Mouse (Mus musculus) heart, embryonic 12.5 days (tissue): ENCODE results near the gene Ak1. TPM values are rescaled to one million over a fixed set of nuclear protein-coding genes. Genes with fewer than 3 reads are reported as not detected.
A peak's percentile ranks its signal among the peaks of the same experiment; 100 is the strongest.

ENCODE experiments used
- ATAC-seq: fragments of 200-750 bp; cut with Nextera tagmentation; 2 replicates; pipeline ENCODE4 v1.8.0; 2017; ENCODE audit warnings: moderate TSS enrichment, moderate library complexity; ENCODE audit not compliant: insufficient number of reproducible peaks, low FRiP score
- H3K27ac ChIP-seq: fragments of 300-500 bp; sonication (generic); 2 replicates; pipeline ENCODE4 v1.5.1; 2016; ENCODE audit warnings: mild to moderate bottlenecking, moderate library complexity; ENCODE audit not compliant: poor library complexity, severe bottlenecking
- H3K27me3 ChIP-seq: fragments of 300-500 bp; sonication (generic); replicated peaks from 2 replicates; pipeline ENCODE4 v1.6.1; 2016; ENCODE audit warnings: mild to moderate bottlenecking, moderate library complexity
- H3K36me3 ChIP-seq: fragments of 300-500 bp; sonication (generic); 2 replicates; pipeline ENCODE4 v1.6.1; 2016; ENCODE audit warnings: mild to moderate bottlenecking, moderate library complexity
- H3K4me1 ChIP-seq: fragments of 300-500 bp; sonication (generic); replicated peaks from 2 replicates; pipeline ENCODE4 v1.6.1; 2016; ENCODE audit warnings: mild to moderate bottlenecking
- H3K4me2 ChIP-seq: fragments of 300-500 bp; sonication (generic); 2 replicates; pipeline ENCODE4 v1.6.1; 2016; ENCODE audit warnings: mild to moderate bottlenecking, moderate library complexity
- H3K4me3 ChIP-seq: fragments of 300-500 bp; sonication (generic); 2 replicates; pipeline ENCODE4 v1.5.1; 2016; ENCODE audit warnings: mild to moderate bottlenecking
- H3K9ac ChIP-seq: fragments of 300-500 bp; sonication (generic); 2 replicates; pipeline ENCODE4 v1.6.1; 2016; ENCODE audit warnings: mild to moderate bottlenecking, moderate library complexity
- H3K9me3 ChIP-seq: fragments of 300-500 bp; sonication (generic); replicated peaks from 2 replicates; pipeline ENCODE4 v1.6.1; 2016; ENCODE audit warnings: mild to moderate bottlenecking, moderate library complexity
- WGBS: fragments of 180-500 bp; shearing (Covaris S2); methylation state at CpG from one replicate; pipeline ENCODE4 v1.1.7; 2016; 5-methylcytosine and 5-hydroxymethylcytosine counted together
- polyA plus RNA-seq: library from polyadenylated mRNA; unstranded; fragments of >200 nt; fragmentation: Nextera tagmentation; extraction: Ambion mirVana; gene quantifications from 2 replicates; pipeline ENCODE4 v1.2.1, GENCODE M21; 2016

Ak1 gene
- 285 and 294 TPM in 2 replicates for polyA plus RNA-seq

- Histone ChIP-seq H3K4me1 (peaks cover 75% of the 10 kb centered on the region), H3K4me3 (peak within 1 kb of the TSS; percentile 17), H3K27me3 (no peaks in the 10 kb centered on the region), H3K36me3 (peaks cover 27% of the 10 kb centered on the region), H3K27ac (peak within 1 kb of the TSS; percentile 99), H3K9me3 (peaks cover 3% of the 10 kb centered on the region; the same call in 1 of the 2 replicates), H3K9ac (peak within 1 kb of the TSS; percentile 68), H3K4me2 (peak within 1 kb of the TSS; percentile 56)
- ATAC-seq, result no peak; the same call in 1 of the 2 replicates
- 4% methylated on average over 7 of the region's 7 CpGs for WGBS
Observed at GRCm38 (mm10) chr2:32621517-32621859, at the start of gene Ak1. TSS of gene Ak1 (plus strand) at chr2:32621758.

DNA sequence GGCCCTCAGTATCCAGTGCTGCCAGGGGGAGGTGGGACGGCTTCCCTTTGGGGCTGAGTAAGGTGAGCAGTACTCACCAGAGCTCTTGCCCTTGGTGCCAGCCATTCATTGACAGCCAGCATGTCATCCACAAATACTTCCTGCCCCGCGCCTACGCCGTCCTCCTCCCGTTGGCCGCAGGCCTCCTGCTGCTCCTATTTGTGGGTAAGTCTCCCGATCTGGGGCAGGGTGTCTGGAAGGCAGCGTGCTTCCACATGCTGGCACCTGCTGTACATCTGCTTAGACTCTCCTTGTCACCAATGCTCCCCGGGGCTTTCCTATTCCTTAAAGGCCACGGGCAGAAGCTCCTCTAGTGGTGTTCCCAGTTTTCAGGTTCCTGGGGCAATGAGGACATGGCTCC lies 49.4 kb upstream of the Ak1 start:
- H3K9me3 ChIP-seq, result no peaks in the 10 kb centered on the region
- no peak overlapping the region for H3K9ac ChIP-seq
- peaks cover 16% of the 10 kb centered on the region for H3K27me3 ChIP-seq
- ATAC-seq, result no peak
- peaks cover 22% of the 10 kb centered on the region for H3K4me1 ChIP-seq
- no peak overlapping the region for H3K4me3 ChIP-seq
- H3K27ac ChIP-seq, result no peak overlapping the region
- H3K4me2 ChIP-seq, result 0 out of 2 replicates have a peak overlapping the region, but pooled peaks have one; percentile 88
- H3K36me3 ChIP-seq, result peaks cover 25% of the 10 kb centered on the region
- WGBS, result 86% methylated on average over 11 of the region's 11 CpGs

- Histone ChIP-seq H3K4me3 (peak within 1 kb of the TSS; percentile 45), H3K9me3 (no peaks in the 10 kb centered on the region), H3K27ac (no peak within 1 kb of the TSS), H3K9ac (peak within 1 kb of the TSS; percentile 54), H3K36me3 (peaks cover 11% of the 10 kb centered on the region), H3K4me2 (peak within 1 kb of the TSS; percentile 89), H3K4me1 (peaks cover 22% of the 10 kb centered on the region), H3K27me3 (peaks cover 39% of the 10 kb centered on the region)
- ATAC-seq, result no peak
- 71% methylated on average over 6 of the region's 6 CpGs for WGBS
Observed at GRCm38 (mm10) chr2:32574497-32574896, 47.1 kb upstream of the Ak1 start, which contains the start of gene Pip5kl1. TSS of gene Pip5kl1 (plus strand) at chr2:32574797.

- peaks cover 11% of the 10 kb centered on the region for H3K36me3 ChIP-seq
- H3K27ac ChIP-seq, result no peak overlapping the region
- no peaks in the 10 kb centered on the region for H3K9me3 ChIP-seq
- H3K4me1 ChIP-seq, result peaks cover 22% of the 10 kb centered on the region
- peak overlapping the region; percentile 45 for H3K4me3 ChIP-seq
- H3K27me3 ChIP-seq, result peaks cover 44% of the 10 kb centered on the region
- 3% methylated on average over 26 of the region's 26 CpGs for WGBS
- peak overlapping the region; percentile 89 for H3K4me2 ChIP-seq
- peak overlapping the region; percentile 54 for H3K9ac ChIP-seq
- ATAC-seq, result no peak
Observed at GRCm38 (mm10) chr2:32574901-32575585, 46.5 kb upstream of the Ak1 start.

DNA sequence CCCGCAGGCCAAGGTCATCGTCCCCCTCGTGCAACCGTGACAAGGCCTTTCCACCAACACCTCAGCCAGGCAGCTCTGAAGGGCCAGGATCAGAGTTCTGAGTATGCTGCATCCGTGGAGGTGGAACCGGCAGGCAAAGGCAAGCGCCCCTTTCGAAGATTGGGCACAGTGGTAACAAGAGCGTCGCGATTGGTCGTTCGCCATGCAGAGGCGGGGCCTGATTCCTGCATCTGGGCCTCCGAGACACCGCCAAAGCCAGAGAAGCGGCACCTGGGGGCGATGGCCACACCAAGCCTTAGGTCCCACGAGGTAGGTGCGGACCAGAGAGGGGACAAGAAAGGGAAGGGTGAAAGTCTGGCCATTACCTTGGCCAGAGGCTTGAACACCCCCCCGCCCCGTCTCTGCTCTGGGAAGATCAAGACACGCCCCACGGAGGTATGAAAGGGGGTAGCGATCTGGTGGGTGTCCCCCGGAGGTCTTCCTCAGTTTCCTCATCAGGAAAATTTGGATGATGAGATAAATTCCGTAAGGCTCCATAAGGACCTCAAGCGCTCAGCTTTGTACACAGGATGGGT lies 45.9 kb upstream of the Ak1 start, which contains the start of gene 9430097D07Rik:
Gene 9430097D07Rik (minus strand): TSS at position 99 of the 575 bp plus-strand sequence.
- ATAC-seq, result no peak
- H3K9me3 ChIP-seq, result no peaks in the 10 kb centered on the region
- H3K4me3 ChIP-seq, result peak within 1 kb of the TSS; percentile 45
- no peak within 1 kb of the TSS for H3K27ac ChIP-seq
- 8% methylated on average over 28 of the region's 28 CpGs for WGBS
- peak within 1 kb of the TSS; percentile 89 for H3K4me2 ChIP-seq
- peaks cover 11% of the 10 kb centered on the region for H3K36me3 ChIP-seq
- peaks cover 51% of the 10 kb centered on the region for H3K27me3 ChIP-seq
- H3K4me1 ChIP-seq, result peaks cover 22% of the 10 kb centered on the region
- peak within 1 kb of the TSS; percentile 54 for H3K9ac ChIP-seq

DNA sequence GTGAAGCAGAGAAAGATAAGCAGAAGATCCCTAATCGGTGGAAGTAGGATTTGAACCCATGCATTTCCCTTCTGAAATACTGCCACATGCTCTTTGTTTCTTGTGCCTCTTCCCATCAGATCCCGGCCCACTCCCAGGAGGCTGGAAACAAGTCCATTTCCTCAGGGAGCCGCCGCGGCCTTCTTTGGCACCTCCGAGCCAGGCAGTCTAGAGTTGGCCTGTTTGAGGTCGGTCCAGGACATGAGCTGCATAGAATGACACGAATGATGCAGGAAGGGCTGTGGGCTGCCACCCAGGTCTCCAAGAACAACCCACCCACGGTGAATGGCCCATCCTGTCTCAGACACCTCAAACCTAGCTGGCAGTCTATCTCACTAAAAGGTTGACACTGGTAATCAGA lies 45.0 kb upstream of the Ak1 start:
- 85% methylated on average over 9 of the region's 9 CpGs for WGBS
- H3K4me3 ChIP-seq, result no peak overlapping the region
- peaks cover 53% of the 10 kb centered on the region for H3K27me3 ChIP-seq
- no peak overlapping the region for H3K27ac ChIP-seq
- no peak for ATAC-seq
- H3K9me3 ChIP-seq, result no peaks in the 10 kb centered on the region
- no peak overlapping the region for H3K9ac ChIP-seq
- peaks cover 11% of the 10 kb centered on the region for H3K36me3 ChIP-seq
- peaks cover 17% of the 10 kb centered on the region for H3K4me1 ChIP-seq
- no peak overlapping the region for H3K4me2 ChIP-seq

DNA sequence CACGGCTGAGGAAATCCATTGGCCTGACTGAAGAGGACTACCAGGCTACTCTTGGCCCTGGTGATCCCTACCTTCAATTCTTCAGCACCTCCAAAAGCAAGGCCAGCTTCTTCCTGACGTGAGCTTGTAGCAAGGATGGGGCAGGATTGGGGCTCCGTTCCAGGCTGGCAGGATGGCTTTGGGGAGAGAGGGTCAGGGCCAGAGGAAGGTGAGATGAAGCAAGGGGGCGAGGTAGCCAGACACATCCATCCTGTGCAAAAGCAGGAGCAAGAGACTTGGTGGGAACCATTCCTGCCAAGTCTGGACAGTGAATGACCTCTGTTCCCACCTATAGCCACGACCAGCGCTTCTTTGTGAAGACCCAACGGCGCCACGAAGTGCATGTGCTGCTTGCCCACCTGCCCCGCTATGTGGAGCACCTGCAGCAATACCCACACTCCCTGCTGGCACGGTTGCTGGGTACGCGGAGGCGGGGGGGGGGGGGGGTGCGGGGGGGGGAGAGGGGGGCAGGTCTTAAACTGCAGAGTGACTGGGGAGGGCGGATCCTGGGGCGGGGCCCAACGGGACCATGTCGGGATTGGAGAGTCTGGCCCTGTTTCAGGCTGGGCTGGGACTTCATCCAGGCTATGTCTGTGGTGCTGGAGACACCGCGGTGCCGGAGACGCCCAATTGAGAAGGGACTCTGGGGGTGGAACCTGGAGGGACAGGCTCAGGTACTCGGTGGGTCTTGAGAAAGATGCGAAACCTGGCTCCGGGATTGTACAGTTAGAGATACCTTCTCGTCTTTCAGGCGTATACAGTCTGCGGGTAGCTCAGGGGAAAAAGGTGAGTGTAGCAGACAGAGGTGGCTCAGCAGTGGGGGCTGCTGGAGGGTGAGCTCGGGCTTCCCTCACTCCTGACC lies 43.2 kb upstream of the Ak1 start:
- Histone ChIP-seq H3K9ac (no peak overlapping the region; the same call in 1 of the 2 replicates), H3K27ac (no peak overlapping the region), H3K9me3 (no peaks in the 10 kb centered on the region), H3K4me3 (no peak overlapping the region), H3K36me3 (peaks cover 1% of the 10 kb centered on the region; the same call in 1 of the 2 replicates), H3K4me1 (peaks cover 16% of the 10 kb centered on the region), H3K4me2 (no peak overlapping the region), H3K27me3 (peaks cover 53% of the 10 kb centered on the region)
- no peak for ATAC-seq
- WGBS, result 39% methylated on average over 24 of the region's 30 CpGs

GRCm38 (mm10) chr2:32581450-32582095 lies 40.0 kb upstream of the Ak1 start:
- Histone ChIP-seq H3K9ac (no peak overlapping the region), H3K27me3 (peaks cover 44% of the 10 kb centered on the region), H3K36me3 (no peaks in the 10 kb centered on the region), H3K4me3 (peak overlapping the region; percentile 27), H3K9me3 (no peaks in the 10 kb centered on the region), H3K4me1 (peaks cover 10% of the 10 kb centered on the region; the same call in 1 of the 2 replicates), H3K27ac (no peak overlapping the region), H3K4me2 (peak overlapping the region; percentile 41)
- 34% methylated on average over 19 of the region's 19 CpGs for whole genome bisulfite sequencing
- ATAC-seq, result no peak

DNA sequence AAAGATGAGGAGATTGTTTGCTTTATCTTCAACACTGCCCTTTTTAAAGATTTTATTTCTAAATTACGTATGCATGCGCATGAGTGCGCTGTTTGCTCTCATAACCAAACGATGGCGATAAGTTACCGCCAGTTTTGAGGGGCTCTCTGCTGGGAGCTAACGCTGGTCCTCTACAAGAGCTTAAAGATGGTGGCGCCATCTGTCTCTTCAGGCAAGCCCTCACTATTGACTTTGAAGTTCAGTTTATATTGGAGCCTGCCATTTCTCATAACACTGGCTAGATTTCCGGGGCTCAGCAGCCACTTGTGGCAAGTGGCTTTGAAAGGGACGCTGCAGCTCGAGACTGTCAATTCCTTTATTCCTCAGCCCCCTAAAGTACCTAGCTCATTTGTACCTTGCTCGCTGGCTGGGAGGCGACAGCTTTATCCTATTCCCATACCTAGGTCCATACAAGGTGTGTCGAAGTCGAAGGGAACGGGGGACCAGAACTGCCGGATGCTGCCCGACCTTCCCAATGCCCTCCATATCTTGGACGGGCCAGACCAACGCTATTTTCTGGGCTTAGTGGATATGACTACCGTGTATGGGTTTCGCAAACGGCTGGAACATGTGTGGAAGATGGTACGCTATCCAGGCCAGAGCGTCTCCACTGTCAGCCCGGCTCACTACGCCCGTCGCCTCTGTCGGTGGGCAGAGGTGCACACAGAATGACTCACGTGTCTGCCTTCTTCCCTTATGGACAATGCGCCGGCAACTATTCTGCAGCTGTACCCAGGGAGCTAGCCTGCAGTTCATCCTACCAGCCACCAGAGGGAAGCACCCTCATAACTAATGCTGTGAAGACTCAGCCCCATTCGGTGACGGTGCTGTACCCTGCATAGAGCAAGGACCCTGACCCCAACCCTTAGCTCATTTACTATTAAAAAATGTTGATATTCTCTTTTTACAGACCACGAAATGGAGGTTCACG lies 38.4 kb upstream of the Ak1 start:
- H3K27me3 ChIP-seq, result peaks cover 28% of the 10 kb centered on the region
- ATAC-seq, result peak; percentile 74
- H3K9me3 ChIP-seq, result no peaks in the 10 kb centered on the region
- 13% methylated on average over 37 of the region's 37 CpGs for WGBS
- peaks cover 21% of the 10 kb centered on the region for H3K4me1 ChIP-seq
- no peaks in the 10 kb centered on the region for H3K36me3 ChIP-seq
- H3K4me3 ChIP-seq, result peak overlapping the region; percentile 30
- H3K4me2 ChIP-seq, result peak overlapping the region; percentile 69
- peak overlapping the region; percentile 41; the same call in 1 of the 2 replicates for H3K9ac ChIP-seq
- no peak overlapping the region for H3K27ac ChIP-seq
